Mouse (Mus musculus): ENCODE results near the gene Cactin.

The Cactin gene

GRCm38 (mm10) chr10:81297845-81298244 is 23.1 kb upstream of the Cactin start:
- no peak for DNase-seq (ENCODE audit: low read depth, low spot score)

- DNase-seq (ENCODE audit: low read depth, low spot score), result no peak
Measured at GRCm38 (mm10) chr10:81298369-81299100, 22.4 kb upstream of the Cactin start.

- no peak for DNase-seq (ENCODE audit: low read depth, low spot score)
Measured at GRCm38 (mm10) chr10:81299585-81300351, 21.1 kb upstream of the Cactin start.

- no peak for DNase-seq (ENCODE audit: low read depth, low spot score)
Measured at GRCm38 (mm10) chr10:81300352-81300907, 20.5 kb upstream of the Cactin start.

GRCm38 (mm10) chr10:81301321-81301720 is 19.6 kb upstream of the Cactin start:
- no peak for DNase-seq (ENCODE audit: low read depth, low spot score)

GRCm38 (mm10) chr10:81302288-81302687 is 18.6 kb upstream of the Cactin start:
- no peak for DNase-seq (ENCODE audit: low read depth, low spot score)

- no peak for DNase-seq (ENCODE audit: low read depth, low spot score)
Measured at GRCm38 (mm10) chr10:81302781-81303218, 18.1 kb upstream of the Cactin start.

GRCm38 (mm10) chr10:81303258-81303657 is 17.6 kb upstream of the Cactin start:
- DNase-seq (ENCODE audit: low read depth, low spot score), result no peak

GRCm38 (mm10) chr10:81303761-81304160 is 17.1 kb upstream of the Cactin start:
- no peak for DNase-seq (ENCODE audit: low read depth, low spot score)

- peak; percentile 61 for DNase-seq (ENCODE audit: low read depth, low spot score)
Measured at GRCm38 (mm10) chr10:81304597-81305238, 16.2 kb upstream of the Cactin start.

GRCm38 (mm10) chr10:81305663-81306062 is 15.2 kb upstream of the Cactin start:
- DNase-seq (ENCODE audit: low read depth, low spot score), result no peak

GRCm38 (mm10) chr10:81306173-81306668 is 14.7 kb upstream of the Cactin start:
- DNase-seq (ENCODE audit: low read depth, low spot score), result no peak

- DNase-seq (ENCODE audit: low read depth, low spot score), result no peak
Measured at GRCm38 (mm10) chr10:81306837-81307682, 13.8 kb upstream of the Cactin start.

- no peak for DNase-seq (ENCODE audit: low read depth, low spot score)
Measured at GRCm38 (mm10) chr10:81309571-81309970, 11.3 kb upstream of the Cactin start.

- no peak for DNase-seq (ENCODE audit: low read depth, low spot score)
Measured at GRCm38 (mm10) chr10:81313581-81313980, 7.3 kb upstream of the Cactin start.

- no peak for DNase-seq (ENCODE audit: low read depth, low spot score)
Measured at GRCm38 (mm10) chr10:81314201-81314600, 6.7 kb upstream of the Cactin start.

GRCm38 (mm10) chr10:81315587-81315986 is 5.3 kb upstream of the Cactin start:
- no peak for DNase-seq (ENCODE audit: low read depth, low spot score)

GRCm38 (mm10) chr10:81316338-81317060 is 4.4 kb upstream of the Cactin start:
- no peak for DNase-seq (ENCODE audit: low read depth, low spot score)

GRCm38 (mm10) chr10:81317273-81317672 is 3.6 kb upstream of the Cactin start:
- peak; percentile 40 for DNase-seq (ENCODE audit: low read depth, low spot score)

- DNase-seq (ENCODE audit: low read depth, low spot score), result no peak
Measured at GRCm38 (mm10) chr10:81318589-81319329, 2.1 kb upstream of the Cactin start.
